In genomic region chr5:36133893-36134292, GRCm38 (mm10) we compare ENCODE assay signal across 21 mouse cellular contexts.
DNase-seq lines count a peak whose midpoint lies in the region; ATAC-seq and TF ChIP-seq lines count a peak whose summit lies in the region.
"Had no signal": no experiment of that assay in that cellular context is flagged by ENCODE, and none has a peak within 500 bp of the region (broad histone marks: within the 10 kb centered on the region; RNA-seq: fewer than 3 reads in every experiment).

No protein-coding gene starts in this region.

- peak; percentile 19; the same call in 1 of the 2 replicates for TF ChIP-seq CTCF in kidney, postnatal 0 days (IDR thresholded peaks at IDR 0.05; ENCODE audit: low read depth)

- H3K27ac ChIP-seq in kidney, postnatal 0 days, result no peak overlapping the region
- H3K27ac ChIP-seq: embryonic facial prominence, embryonic 13.5 days; hindbrain, embryonic 13.5 days; neural tube, embryonic 12.5 days; stomach, embryonic 15.5 days had no signal

- no peaks in the 10 kb centered on the region for H3K36me3 ChIP-seq in kidney, postnatal 0 days (ENCODE audit: insufficient read depth, low read length)
- H3K36me3 ChIP-seq in myocyte (ENCODE audit: control insufficient read depth, insufficient read depth), result no peaks in the 10 kb centered on the region
- H3K36me3 ChIP-seq: embryonic facial prominence, embryonic 13.5 days; hindbrain, embryonic 13.5 days; neural tube, embryonic 12.5 days; stomach, embryonic 15.5 days had no signal

- DNase-seq in kidney, postnatal 0 days (ENCODE audit: low spot score), result no peak
- no peak for DNase-seq in kidney, postnatal 25 days
- DNase-seq in 416B (ENCODE audit: low read depth) (peak; percentile 66), MN1 (ENCODE audit: low spot score) (peak; percentile 55)
- no peak for DNase-seq in urinary bladder, postnatal 4 days (ENCODE audit: low spot score in 2 of 2)
- no peak for DNase-seq in ovary, adult 18-20 months (ENCODE audit: low spot score)
- DNase-seq: adrenal gland, adult 8-10 months; cerebellum, adult 11 months; cerebellum, postnatal 10 days; gastrocnemius, postnatal 25 days; left cerebral cortex, postnatal 4 days; liver; right cerebral cortex, postnatal 14 days; thymus, adult 2 months had no signal

- H3K27me3 ChIP-seq in kidney, postnatal 0 days (ENCODE audit: insufficient read depth, low read length), result no peaks in the 10 kb centered on the region
- H3K27me3 ChIP-seq in myocyte (ENCODE audit: control insufficient read depth, insufficient read depth, insufficient read length), result no peaks in the 10 kb centered on the region
- H3K27me3 ChIP-seq: embryonic facial prominence, embryonic 13.5 days; neural tube, embryonic 12.5 days; stomach, embryonic 15.5 days had no signal

- no peak overlapping the region for H3K4me3 ChIP-seq in kidney, postnatal 0 days (replicated peaks; ENCODE audit: low read depth, low read length)
- no peak overlapping the region for H3K4me3 ChIP-seq in myocyte
- H3K4me3 ChIP-seq: embryonic facial prominence, embryonic 13.5 days; hindbrain, embryonic 13.5 days; neural tube, embryonic 12.5 days; stomach, embryonic 15.5 days had no signal

- H3K9me3 ChIP-seq in kidney, postnatal 0 days (replicated peaks; ENCODE audit: low read length), result no peaks in the 10 kb centered on the region
- H3K9me3 ChIP-seq: embryonic facial prominence, embryonic 13.5 days; hindbrain, embryonic 13.5 days; neural tube, embryonic 12.5 days; stomach, embryonic 15.5 days had no signal

- TF ChIP-seq POLR2A in myocyte (IDR thresholded peaks at IDR 0.05; ENCODE audit: insufficient read length, low read depth), result no peak

- H3K4me2 ChIP-seq in kidney, postnatal 0 days (ENCODE audit: low read length), result no peak overlapping the region
- peak overlapping the region; percentile 57 for H3K4me2 ChIP-seq in myocyte (ENCODE audit: low read depth)
- H3K4me2 ChIP-seq: embryonic facial prominence, embryonic 13.5 days; hindbrain, embryonic 13.5 days; neural tube, embryonic 12.5 days; stomach, embryonic 15.5 days had no signal

- no peak overlapping the region for H3ac ChIP-seq in myocyte (ENCODE audit: control insufficient read depth, insufficient read length)

- H3K9ac ChIP-seq in kidney, postnatal 0 days (ENCODE audit: low read depth, low read length), result no peak overlapping the region
- H3K9ac ChIP-seq: embryonic facial prominence, embryonic 13.5 days; hindbrain, embryonic 13.5 days; neural tube, embryonic 12.5 days; stomach, embryonic 15.5 days had no signal

- ATAC-seq in kidney, postnatal 0 days (replicated peaks; ENCODE audit: low FRiP score, low read depth), result no peak; the same call in 1 of the 2 replicates
- ATAC-seq: forebrain, embryonic 14.5 days; inflammation-experienced regulatory T-cells, adult 6 months had no signal

- 44% methylated on average over 2 of the region's 2 CpGs for WGBS in kidney, postnatal 0 days

- no peaks in the 10 kb centered on the region for H3K79me2 ChIP-seq in myocyte (ENCODE audit: control insufficient read depth, insufficient read depth)

- H3K4me1 ChIP-seq in kidney, postnatal 0 days (replicated peaks; ENCODE audit: insufficient read depth, low read length), result no peaks in the 10 kb centered on the region

TF ChIP-seq in myocyte, 11 proteins besides CTCF, POLR2A, EP300 and RAD21:
- TF ChIP-seq TCF3 (IDR thresholded peaks at IDR 0.05; ENCODE audit: insufficient read length, low read depth), result peak; percentile 14
- TF ChIP-seq MAX (IDR thresholded peaks at IDR 0.05; ENCODE audit: low read depth), result no peak
- no peak for TF ChIP-seq E2F4 (IDR thresholded peaks at IDR 0.05; ENCODE audit: insufficient read depth)
- TF ChIP-seq MYOD1 (IDR thresholded peaks at IDR 0.05; ENCODE audit: control insufficient read depth in 1 of 3, insufficient read length in 2 of 3, low read depth in 2 of 3), result peak in 2 of 3 experiments; percentile 57 to 71
- TF ChIP-seq CEBPB (IDR thresholded peaks at IDR 0.05; ENCODE audit: insufficient read depth, poor library complexity, severe bottlenecking), result peak; percentile 36; the same call in 1 of the 2 replicates
- TF ChIP-seq MYOG (IDR thresholded peaks at IDR 0.05; ENCODE audit: control insufficient read depth in 1 of 3, insufficient read depth in 1 of 3, insufficient read length in 2 of 3, low read depth in 2 of 3), result peak in 1 of 3 experiments; percentile 39
- TF ChIP-seq USF1 (IDR thresholded peaks at IDR 0.05; ENCODE audit: low read depth), result no peak
- no peak for TF ChIP-seq REST (IDR thresholded peaks at IDR 0.05; ENCODE audit: insufficient read depth, insufficient read length)
- no peak for TF ChIP-seq SRF (IDR thresholded peaks at IDR 0.05; ENCODE audit: control insufficient read depth, insufficient read length, low read depth)
- TF ChIP-seq POLR2AphosphoS2 (IDR thresholded peaks at IDR 0.05; ENCODE audit: insufficient read length, low read depth), result no peak

Comparison
In these comparisons a context has a peak if more than half of its experiments do, and no peak if none do; other contexts are left out.
1. DNase-seq: peak in 416B (single experiment) and MN1 (single experiment); none in kidney, postnatal 0 days (single experiment), kidney, postnatal 25 days (0 of 2), urinary bladder, postnatal 4 days (0 of 2) and ovary, adult 18-20 months (single experiment).